Mouse (Mus musculus) bone marrow macrophage, adult 2 months (primary cell): ENCODE measurements around the gene Gna15. TPM values are rescaled to one million over a fixed set of nuclear protein-coding genes. Genes with fewer than 3 reads are reported as not detected.
A peak's percentile ranks its signal among the peaks of the same experiment; 100 is the strongest.

Experiments
- H3K27ac ChIP-seq: 2 replicates; pipeline ENCODE4 v1.5.1; 2012; ENCODE audit warnings: low read depth, low read length; ENCODE audit not compliant: insufficient read depth
- H3K4me1 ChIP-seq: 2 replicates; pipeline ENCODE4 v1.6.1; 2012; ENCODE audit warnings: low read length; ENCODE audit not compliant: control insufficient read depth, insufficient read depth
- H3K4me3 ChIP-seq: 2 replicates; pipeline ENCODE4 v1.5.1; 2012; ENCODE audit warnings: mild to moderate bottlenecking, low read length, moderate library complexity; ENCODE audit not compliant: insufficient read depth
- CTCF ChIP-seq: IDR thresholded peaks from 2 replicates; pipeline ENCODE4 v1.5.1; 2012; ENCODE audit warnings: low read depth, mild to moderate bottlenecking, low read length, moderate library complexity
- POLR2A ChIP-seq: IDR thresholded peaks from 2 replicates; pipeline ENCODE4 v1.6.1; 2012; ENCODE audit warnings: mild to moderate bottlenecking, low read depth, low read length, borderline replicate concordance
- polyA plus RNA-seq: library from polyadenylated mRNA; stranded (reverse); fragments of >200 nt; gene quantifications from 2 replicates; pipeline ENCODE4 v1.2.4, GENCODE M21; 2012; ENCODE audit not compliant: missing spikeins, insufficient read depth, insufficient read length

Gna15 gene
- polyA plus RNA-seq, 1 experiment, result 24.2 TPM

- H3K4me1 ChIP-seq, result peaks cover 11% of the 10 kb centered on the region
- H3K27ac ChIP-seq, result no peak overlapping the region
- peak; percentile 60 for TF ChIP-seq CTCF
- no peak for TF ChIP-seq POLR2A
Observed at GRCm38 (mm10) chr10:81564734-81565133, 40.7 kb upstream of the Gna15 start.

GRCm38 (mm10) chr10:81564216-81564615 lies 40.2 kb upstream of the Gna15 start:
- peaks cover 11% of the 10 kb centered on the region for H3K4me1 ChIP-seq
- H3K4me3 ChIP-seq, result no peak overlapping the region
- H3K27ac ChIP-seq, result no peak overlapping the region
- TF ChIP-seq POLR2A (no peak), CTCF (no peak)

More at GRCm38 (mm10) chr10:81564734-81565133, 40.7 kb upstream of the Gna15 start:
- H3K4me3 ChIP-seq, result no peak overlapping the region

DNA sequence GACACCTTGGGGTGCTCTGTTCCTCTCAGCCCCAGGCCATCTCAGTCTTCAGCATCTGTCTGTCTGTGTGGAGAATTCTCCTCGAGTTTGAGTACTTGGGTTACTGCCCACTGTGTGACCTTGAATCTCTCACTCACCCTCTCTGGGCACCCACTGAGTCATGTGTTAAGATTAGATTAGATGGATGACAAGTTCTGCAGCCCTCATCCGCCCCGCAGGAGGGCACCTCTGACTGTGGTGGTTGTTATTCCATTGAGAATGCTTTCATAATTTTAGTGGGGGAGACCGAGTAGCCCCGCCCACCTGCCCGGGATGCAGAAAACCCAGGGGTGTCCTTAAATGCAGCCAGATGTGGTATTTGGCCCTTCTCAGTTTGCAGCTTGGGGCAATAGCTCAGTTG lies 39.5 kb upstream of the Gna15 start:
- peaks cover 11% of the 10 kb centered on the region for H3K4me1 ChIP-seq
- no peak overlapping the region for H3K4me3 ChIP-seq
- no peak for TF ChIP-seq CTCF
- TF ChIP-seq POLR2A, result no peak
- H3K27ac ChIP-seq, result no peak overlapping the region

GRCm38 (mm10) chr10:81562411-81562810 lies 38.4 kb upstream of the Gna15 start:
- H3K4me3 ChIP-seq, result no peak overlapping the region
- H3K4me1 ChIP-seq, result peaks cover 11% of the 10 kb centered on the region
- TF ChIP-seq CTCF, result no peak
- no peak for TF ChIP-seq POLR2A
- H3K27ac ChIP-seq, result no peak overlapping the region

GRCm38 (mm10) chr10:81560719-81561459 lies 36.9 kb upstream of the Gna15 start:
- H3K27ac ChIP-seq, result peak overlapping the region; percentile 73; the same call in 1 of the 2 replicates

DNA sequence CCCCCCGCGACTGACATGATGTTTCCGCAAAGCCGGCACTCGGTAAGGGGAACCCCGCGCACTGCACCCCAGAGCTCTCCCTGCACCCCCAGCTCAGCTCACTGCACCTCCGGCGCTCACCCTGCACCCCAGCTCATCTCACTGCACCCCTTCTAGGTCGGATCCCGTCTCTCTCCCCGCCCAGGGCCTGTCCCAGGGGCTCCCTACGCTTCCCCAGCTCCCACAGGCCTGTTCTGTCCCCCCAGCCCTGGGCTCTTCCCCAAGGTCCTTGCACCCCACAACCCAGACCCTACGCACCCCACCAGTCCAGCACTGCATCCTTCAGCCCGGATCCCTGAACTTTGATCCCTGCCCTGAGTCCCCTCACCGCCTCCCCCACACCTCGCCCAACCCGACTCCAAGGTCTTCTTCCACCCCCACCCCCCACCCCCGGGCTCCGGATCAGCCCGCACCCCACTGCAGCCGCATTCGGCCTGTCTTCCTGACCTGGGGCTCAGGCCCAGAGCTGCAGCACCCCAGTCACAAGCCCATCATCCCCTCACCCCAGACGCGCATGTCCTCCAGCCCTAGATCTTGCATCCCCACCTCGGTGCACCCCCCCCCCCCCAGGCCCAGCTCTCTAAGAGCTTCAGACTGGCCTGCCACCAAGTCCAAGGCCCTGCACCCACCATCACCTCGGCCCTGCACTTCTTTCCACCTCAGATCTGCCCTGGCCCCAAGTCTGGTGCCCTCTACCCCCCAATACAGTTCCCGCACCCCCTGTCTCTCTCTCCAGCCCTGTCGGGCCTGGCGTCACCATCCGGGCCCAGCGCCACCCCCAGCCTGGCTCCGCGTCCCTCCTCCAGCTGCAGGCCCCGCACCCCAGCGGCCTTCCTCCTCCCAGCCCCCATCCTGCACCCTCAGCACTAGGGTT lies 35.9 kb upstream of the Gna15 start:
- Histone ChIP-seq H3K4me1 (peaks cover 11% of the 10 kb centered on the region), H3K27ac (peak overlapping the region; percentile 73), H3K4me3 (peak overlapping the region; percentile 87)
- TF ChIP-seq POLR2A (no peak), CTCF (no peak)

More at GRCm38 (mm10) chr10:81560719-81561459, 36.9 kb upstream of the Gna15 start:
- TF ChIP-seq CTCF (no peak), POLR2A (no peak)
- Histone ChIP-seq H3K4me3 (peak overlapping the region; percentile 87), H3K4me1 (peaks cover 11% of the 10 kb centered on the region)

DNA sequence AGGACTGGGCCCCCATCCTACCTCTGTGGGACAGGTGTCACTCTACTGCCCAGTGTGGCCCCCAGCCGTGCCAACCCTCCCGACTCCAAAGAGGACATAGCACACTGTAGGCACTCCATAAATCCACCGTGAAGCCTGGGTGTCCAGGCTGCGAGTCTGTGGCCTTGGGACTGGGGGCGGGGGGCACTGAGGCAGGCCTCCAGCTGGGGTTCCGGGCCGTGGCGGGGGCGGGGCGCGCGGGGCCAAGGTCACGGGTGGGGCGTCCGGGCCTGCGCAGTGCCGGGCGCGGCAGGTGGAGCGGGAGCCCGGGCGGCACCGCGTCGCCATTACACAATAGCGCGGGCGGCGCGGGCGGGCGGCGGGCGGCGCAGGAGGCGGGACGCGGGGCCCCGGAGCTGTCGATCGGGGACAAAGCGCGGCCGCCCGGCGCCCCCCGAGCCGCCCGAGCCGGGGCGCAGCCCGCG lies 35.2 kb upstream of the Gna15 start, which contains the start of gene Aes:
TSS of gene Aes (plus strand) at position 326 of the 464 bp plus-strand sequence.
- no peak for TF ChIP-seq CTCF
- no peak for TF ChIP-seq POLR2A
- H3K4me1 ChIP-seq, result peaks cover 11% of the 10 kb centered on the region
- H3K4me3 ChIP-seq, result peak within 1 kb of the TSS; percentile 87
- H3K27ac ChIP-seq, result peak within 1 kb of the TSS; percentile 73

GRCm38 (mm10) chr10:81557491-81557890 lies 33.5 kb upstream of the Gna15 start:
- Histone ChIP-seq H3K4me3 (no peak overlapping the region), H3K27ac (no peak overlapping the region), H3K4me1 (peaks cover 9% of the 10 kb centered on the region)
- no peak for TF ChIP-seq CTCF
- no peak for TF ChIP-seq POLR2A

DNA sequence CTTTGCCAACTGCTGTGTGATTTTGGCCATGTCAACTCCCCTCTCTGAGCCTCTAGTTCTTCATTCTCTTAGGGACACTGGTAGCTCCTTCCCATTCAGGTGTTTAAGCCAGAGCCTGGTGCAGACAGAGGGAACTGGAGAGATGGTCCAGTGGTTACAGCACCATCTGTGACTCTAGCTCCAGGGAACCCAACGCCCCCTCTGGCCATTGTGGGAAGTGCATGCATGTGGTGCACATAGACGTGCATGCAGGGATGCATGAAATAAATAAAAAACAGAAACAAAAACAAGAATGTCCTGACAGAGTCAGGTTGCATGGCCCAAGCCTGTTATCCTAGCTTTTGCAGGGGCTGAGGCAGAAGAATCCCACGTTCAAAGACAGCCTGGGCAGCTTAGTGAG lies 32.3 kb upstream of the Gna15 start:
- no peak overlapping the region for H3K27ac ChIP-seq
- no peak overlapping the region for H3K4me3 ChIP-seq
- TF ChIP-seq POLR2A (no peak), CTCF (0 out of 2 replicates have a peak, but pooled peaks have one; percentile 26)
- peaks cover 2% of the 10 kb centered on the region for H3K4me1 ChIP-seq
